Mouse (Mus musculus) spleen, postnatal 10 days (tissue): ENCODE data around the gene Clec2h.
A peak's percentile ranks its signal among the peaks of the same experiment; 100 is the strongest.
"Not testable (repeated sequence)": the region's sequence is repeated elsewhere in the genome, so short reads cannot be mapped to it uniquely, and the experiment has no call there.

Experiments used
- DNase-seq, 2 experiments: peaks; one replicate each; pipeline ENCODE4 v3.0.0; 2021 to 2022; ENCODE audit warnings: low spot score in 2 of 2

Gene Clec2h

DNA sequence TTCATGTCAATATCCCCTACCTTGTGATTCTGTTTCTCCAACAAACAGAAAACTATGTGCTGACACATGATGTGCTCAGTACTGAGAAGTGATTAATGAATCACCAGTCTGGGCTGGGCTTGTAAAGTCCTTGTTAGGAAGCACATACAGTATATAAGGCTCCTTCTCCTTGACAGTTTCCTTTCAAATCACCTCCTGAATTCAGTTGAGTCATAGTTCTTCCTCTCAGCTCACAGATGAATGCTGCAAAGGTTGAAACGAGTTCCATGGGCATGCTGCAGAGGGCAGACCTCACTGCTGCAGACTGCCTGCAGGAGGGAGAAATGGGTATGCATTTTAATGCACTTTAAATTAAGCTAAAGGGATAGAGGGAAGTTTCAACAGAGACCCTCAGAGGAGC lies at the start of gene Clec2h:
TSS of gene Clec2h (plus strand) at position 180 of the 400 bp plus-strand sequence.
- no peak for DNase-seq

DNA sequence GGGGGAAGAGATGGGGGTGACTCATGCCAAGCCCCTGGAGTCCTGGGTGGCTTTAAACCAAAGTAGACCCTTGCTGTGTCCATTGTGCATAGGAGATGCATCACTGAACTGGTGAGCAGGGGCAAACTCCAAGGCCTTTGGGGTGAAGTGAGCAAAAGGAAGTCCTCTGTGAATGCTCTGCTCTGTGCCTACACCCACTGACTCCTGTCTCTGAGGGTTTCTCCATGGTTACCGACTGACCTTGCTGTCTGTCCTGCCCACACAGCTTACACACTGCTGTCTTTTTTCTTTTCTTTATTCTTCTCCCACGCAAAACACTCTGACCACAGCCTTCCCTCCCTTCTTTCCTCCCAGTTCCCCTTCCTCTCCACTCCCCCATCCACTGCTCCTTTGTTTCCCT lies 39.5 kb upstream of the Clec2h start:
- no peak for DNase-seq

DNA sequence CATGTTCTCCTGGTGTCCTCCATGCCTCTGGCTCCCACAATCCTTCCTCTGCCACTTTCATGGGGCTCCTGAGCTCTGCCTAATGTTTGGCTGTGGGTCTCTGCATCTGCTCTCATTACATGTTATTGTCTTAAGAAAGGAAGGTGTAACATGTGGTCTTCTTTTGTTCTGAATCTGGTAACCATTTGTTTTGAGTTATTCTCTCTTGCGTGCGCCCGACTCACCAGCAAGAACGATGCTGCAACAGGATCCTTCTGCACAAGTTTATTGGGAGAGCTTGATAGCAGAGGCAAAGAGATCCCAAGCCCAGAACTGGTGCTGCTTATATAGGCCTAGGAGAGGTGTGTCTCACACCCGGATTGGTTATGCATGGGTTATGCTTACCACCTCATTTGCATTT lies 38.8 kb upstream of the Clec2h start, which contains the start of gene Klrb1a:
TSS of gene Klrb1a (minus strand) at position 101 of the 400 bp plus-strand sequence.
- DNase-seq = not testable (repeated sequence)

DNA sequence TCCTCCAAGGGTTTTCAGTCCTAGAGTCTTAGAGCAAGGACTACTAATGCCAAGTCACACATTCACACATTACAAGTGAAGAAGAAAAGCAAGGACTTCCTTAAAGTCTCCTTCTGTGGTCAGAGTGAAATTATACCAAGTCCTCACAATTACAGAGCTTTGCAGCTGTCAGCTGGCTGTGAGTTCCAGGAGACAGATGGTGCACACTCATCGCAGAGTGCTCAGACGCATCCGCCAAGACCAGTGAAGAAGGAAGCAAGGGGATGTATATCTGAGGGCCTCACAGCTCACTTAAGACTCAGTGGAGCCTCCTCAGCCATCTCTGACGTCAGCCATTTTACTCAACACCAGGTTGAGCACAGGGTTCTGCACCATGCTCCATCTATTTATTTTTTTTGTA lies 37.8 kb upstream of the Clec2h start:
- DNase-seq = no peak

DNA sequence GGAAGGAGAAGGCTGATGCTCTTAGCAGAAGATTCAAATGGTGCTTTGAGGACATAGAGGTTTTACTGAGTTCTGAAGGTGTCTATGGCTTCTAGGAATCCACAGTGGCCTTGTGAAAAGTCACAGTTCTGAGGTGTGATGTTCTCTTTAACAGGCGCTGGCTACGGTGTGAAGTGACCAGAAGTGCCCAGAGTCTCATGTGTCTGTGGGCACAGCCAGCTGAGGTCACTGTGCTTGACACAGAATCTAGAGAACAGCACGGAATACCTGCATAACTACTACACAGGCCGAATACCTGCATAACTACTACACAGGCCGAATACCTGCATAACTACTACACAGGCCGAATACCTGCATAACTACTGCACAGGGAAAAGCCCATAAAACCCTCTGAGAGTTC lies 36.9 kb upstream of the Clec2h start:
- not testable (repeated sequence) for DNase-seq

DNA sequence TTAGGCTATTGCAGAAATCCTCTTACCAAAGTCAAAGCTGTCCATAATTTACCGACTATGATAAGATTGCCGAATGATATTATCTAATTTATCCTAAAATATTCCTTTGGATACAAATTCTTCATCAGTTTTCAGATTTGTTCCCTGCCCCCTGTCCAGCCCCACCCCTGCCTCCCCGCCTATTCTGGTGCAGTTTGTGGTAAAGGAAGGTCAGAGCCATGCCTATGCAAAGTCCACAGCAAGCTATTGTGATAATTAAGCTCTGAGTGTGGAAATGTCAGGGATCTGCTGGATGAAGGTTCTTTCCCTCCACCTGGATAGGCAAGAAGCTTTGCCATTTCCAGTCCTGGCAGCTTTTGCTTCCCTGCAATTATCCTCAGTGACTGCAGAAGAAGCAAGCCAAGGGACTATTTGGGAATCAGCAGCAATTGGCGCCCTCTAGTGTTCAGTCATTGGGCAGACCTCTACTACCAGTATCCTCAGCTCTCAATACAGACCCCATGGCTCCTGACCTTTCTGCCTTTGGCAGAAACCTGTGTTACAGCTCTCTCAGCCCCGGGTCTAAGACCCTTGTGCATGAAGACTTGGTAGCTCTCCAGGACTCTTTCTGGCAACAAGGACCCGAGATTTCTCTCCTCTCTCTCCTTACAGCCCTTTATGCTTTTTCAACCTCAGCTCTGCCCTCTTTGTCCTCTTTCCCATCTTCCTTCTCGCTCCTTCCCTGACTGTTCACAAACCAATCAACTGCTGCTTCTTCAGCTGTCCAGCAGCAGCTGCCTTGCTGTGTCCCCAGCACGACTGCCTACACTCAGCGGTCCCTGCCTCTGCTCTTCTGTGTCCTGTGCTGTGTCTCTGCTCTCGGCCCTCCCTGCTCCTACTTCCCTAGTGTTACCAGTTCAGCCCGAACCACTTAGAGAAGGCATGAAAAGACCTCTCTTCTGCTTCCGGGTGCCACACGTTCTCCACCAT lies 32.1 kb upstream of the Clec2h start:
- DNase-seq = peak in 1 of 2 experiments; percentile 33

DNA sequence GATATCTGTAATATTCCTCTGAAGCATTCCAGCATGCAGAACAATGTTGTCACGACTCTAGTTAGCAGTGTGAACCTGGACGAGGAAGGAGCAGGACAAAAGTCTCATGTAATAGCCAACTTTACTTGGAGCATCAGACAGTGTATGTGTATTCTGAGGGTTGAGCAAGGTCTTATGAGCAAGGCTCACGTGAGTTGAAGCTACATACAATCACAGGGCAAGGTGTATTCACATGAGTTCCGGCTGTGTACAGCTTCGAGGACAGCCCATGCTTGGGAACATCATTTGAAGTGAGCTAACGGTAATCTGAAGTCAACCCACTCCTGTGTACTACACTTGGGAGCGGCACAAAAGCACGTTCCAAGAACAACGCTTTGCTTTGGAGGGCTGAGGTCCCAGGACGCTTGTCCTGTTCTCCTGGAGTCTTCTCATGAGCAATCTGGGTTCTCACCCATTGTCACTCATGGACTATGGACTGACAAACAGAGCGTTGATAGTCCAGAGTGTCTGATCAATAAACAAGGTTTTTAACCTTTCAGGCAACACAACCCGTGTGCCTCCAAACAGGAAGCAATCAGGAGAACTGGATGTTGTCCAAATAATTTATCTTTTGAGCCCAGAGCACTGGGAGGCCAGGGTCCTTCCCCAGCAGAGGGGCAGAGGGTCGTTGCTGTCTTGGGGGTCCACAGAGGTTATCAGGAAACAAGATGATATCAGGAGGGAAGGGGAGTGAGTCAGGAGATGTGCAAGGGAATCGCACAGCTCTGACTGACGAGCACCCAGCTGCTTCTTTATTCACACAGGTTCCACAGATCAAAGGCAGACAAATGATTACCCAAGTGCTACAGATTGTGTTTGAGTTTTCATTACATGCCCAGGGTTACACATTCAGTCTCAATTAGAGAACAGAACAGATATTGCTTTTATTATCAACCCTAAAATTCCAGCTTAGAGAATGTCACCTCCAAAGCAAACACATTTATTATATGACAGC lies 31.0 kb upstream of the Clec2h start:
- DNase-seq = not testable (repeated sequence)

DNA sequence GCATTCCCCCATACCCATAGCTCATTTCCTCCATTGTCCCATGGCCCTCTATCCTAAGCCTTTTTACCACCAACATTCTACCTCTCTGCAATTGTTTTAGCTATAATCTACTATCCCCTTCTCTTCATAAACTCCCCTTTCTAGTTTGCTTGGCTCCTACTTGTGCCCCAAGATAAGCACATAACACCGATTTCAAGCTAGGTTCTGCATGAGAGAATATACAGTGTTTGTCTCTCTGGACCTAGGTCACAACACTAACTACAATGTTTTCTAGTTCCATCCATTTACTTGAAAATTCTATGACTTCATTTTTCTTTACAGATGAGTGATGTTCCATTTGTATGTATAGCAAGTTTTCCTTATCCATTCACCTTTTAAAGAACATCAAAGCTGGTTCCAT lies 21.5 kb upstream of the Clec2h start:
- no peak for DNase-seq

DNA sequence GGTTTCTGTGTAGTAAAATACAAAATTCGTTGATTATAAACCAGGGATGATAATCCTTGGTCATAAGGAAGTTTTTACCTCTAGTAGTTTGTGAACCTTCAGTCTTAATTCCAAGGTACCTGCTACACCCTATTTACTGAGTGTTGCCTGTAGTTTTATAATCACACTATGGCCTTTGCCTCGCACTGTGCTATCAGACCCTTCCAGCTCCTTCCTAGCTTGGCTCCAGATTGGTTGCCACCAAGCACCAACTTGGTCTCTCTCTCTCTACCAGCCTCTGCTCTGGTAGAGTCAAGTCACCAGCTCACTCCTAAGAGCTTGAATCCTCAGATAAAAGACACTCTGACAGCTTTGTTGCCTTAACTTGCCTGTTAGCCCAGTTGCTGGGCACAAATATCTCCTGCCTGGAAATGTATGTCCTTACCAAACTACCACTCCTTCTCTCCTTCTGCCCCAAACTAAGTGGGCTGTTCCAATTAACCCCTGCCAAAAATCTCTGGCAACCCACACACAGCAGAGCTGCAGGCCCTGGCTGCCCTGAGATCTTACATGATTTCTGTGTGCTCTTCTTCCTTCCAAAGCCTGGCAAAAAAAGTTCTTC lies 21.0 kb upstream of the Clec2h start:
- no peak for DNase-seq

DNA sequence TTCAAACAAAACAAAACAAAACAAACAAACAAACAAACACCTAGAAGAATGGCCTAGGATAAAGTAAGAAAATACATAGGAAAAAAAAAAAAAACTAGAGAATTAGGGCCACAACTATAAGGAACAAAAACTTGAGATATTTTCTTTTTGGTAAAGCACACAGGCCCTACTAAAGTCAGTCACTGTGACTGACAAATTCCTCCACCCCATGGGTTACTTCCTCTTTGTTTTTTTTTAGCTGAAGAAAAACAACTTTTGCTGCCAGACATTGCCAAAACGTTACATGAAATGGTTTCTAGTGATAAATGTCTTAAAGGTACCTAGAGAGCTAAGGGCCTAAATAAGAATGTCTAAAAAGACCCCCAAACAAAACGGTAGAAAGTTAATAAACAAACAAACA lies 18.2 kb upstream of the Clec2h start:
- no peak for DNase-seq

DNA sequence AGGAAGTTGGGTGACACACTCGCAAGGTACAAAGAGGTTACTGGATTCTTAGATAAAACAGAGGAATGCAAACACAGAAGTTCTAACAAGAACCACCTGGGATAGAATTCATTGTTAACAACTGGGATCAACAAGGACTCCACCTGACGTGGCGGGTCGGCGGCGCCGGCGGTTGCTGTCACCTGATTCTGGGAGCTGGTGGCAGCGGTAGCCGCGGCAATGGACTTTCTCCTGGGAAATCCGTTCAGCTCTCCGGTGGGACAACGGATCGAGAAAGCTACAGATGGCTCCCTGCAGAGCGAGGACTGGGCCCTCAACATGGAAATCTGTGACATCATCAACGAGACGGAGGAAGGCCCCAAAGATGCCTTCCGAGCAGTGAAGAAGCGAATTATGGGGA lies 17.5 kb upstream of the Clec2h start:
- DNase-seq = not testable (repeated sequence)

DNA sequence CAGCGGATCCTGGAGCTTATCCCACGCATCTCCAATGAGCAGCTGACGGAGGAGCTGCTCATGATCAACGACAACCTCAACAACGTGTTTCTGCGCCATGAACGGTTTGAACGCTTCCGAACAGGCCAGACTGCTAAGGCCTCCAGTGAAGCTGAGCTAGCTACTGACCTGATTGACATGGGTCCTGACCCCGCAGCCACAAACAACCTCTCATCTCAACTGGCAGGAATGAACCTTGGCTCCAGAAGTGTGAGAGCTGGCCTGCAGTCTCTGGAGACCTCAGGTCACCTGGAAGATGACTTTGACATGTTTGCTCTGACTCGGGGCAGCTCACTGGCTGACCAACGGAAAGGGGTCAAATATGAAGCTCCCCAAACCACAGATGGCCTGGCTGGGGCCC lies 16.5 kb upstream of the Clec2h start:
- not testable (repeated sequence) for DNase-seq

DNA sequence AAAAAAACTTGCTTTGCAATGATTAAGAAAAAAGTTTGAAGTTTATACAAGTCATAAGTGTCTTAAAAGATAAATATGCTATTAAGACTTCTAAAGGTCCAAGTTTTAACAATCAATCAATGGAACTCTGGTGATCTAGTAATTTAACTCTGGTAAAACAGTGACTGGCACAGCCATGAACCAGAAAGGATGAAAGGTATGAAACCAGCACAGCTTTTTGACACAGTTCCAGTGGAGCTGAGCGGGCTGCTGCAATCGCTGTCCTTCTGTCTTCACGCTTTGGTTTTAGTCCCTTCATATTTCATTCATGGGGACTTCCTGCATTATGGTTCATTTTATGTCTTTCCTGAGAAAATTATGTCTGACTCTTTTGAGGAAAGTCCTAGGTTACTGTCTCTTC lies 12.5 kb upstream of the Clec2h start:
- DNase-seq = no peak

DNA sequence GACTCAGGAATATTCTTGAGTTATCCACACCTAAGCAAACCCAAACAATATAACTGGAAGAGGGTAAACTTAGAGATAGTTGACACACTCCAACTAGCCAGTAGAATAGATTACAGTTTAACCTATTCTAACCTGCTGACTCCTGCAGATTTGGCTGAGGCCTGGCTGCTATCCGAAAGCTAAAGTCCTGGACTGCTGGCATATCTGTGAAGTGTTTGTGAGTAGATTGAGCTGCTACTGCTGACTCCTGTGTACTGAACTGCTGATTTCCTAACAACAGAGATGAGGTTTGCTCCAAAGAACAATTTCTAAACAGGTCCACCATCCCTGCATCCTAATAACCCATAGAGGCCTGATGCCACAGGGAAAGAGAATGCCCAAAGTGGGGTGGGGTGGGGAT lies 12.0 kb upstream of the Clec2h start:
- no peak for DNase-seq

DNA sequence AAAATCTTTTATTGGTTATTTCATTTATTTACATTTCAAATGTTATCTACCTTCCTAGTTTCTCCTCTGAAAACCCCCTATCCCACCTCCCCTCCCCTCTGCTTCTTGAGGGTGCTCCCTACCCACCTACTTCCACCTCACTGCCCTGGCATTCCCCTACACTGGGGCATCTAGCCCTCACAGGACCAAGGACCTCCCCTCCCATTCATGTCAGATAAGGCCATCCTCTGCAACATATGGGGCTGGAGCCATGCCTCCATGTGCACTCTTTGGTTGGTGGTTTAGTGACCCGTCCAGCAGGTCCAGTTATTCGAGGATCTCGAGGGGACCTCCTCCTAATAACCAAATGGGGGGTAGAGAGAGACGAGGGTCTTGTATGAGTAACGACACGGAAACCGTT lies 11.4 kb upstream of the Clec2h start:
- not testable (repeated sequence) for DNase-seq

DNA sequence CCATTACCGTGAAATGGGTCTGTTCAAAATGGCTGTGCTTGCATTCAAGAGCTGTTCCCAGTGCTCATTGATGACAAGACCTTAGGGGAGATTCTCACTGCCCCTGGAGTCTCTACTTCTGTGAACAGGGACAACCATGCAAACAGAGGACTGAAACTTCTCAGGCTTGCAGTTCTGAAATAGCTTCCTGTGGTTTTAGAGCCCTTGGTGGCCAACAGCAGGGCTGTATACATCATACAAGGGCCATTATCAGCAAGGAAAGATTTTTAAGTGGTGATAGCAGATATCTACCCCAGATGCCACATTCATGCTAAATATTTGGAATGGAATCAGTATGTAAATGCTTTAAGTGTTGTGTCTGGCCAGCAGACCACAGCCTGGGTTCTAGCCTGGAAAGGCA lies 9.2 kb upstream of the Clec2h start:
- DNase-seq = no peak

DNA sequence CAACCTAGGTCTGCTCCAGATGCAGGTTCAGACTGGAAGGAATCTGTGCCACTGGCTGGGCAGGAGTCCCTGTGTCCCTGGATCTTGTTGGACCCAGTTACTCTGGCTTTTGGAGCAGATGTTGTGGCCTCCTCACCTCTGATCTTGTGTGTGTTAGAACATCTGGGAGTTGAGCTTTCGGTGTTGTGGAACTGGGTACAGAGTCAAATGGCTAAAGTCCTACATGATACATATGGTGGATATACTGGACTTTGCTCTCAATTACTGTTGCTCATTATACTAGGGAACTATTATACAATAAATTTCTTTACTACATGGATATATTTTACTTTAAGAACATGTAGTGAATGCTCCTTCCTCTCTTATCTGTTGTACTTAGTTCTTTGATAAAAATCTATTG lies 936 bp upstream of the Clec2h start:
- DNase-seq = no peak

DNA sequence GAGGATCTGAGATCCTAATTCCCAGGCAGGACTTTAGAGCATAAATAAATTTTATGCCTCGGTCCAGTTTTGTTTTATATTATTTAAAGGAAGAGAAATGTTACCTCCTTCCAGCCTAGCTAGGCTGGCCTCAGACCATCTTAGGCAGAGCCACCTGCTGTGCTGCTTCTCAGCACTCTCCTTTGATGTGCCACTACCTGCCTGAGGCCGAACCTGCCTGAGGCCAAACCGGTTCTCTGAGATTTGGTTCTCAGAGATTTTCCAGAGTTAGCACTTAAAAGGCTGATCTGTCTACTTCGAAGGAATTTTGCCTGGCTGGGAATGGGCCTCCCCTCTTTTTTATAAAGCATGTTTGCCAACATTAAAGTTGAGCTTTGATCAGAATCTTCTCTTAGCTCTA lies 7.8 kb downstream of the Clec2h start:
- no peak for DNase-seq

DNA sequence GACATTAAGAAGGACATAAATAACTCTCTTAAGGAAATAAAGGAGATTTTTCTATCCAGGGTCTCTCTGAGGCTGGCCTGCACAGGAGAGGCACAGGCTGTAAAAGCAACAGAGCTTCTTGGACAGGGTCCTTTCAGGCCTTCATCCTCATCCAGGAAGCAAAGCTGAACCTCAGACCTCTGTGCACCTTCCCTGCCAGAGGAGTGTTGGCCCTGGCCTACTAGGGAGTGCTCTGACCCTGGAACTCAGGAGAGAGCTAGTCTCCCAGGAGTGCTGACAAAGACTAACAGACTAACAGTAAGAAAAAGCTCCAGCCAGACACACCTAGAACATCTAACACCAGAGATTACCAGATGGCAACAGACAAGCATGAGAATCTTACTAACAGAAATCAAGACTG lies 17.4 kb downstream of the Clec2h start:
- no peak for DNase-seq

DNA sequence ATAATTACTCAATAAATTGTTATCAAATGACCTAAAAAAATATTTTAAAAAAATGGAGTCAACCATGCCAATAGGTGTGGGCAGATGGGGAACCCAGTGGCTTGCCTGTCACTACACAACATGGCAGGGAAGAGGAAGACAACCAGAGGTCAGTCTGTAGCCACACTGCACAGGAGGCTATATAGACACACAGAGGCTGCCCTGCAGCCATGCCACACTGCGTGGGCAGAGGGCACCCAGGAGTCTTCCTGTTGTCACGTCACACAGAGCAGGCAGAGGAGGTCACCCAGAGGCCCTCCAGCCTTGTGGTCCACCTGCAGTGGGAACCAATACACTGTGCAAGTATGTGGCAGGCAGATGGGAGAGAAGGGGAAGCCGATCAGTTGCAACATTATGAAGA lies 39.5 kb downstream of the Clec2h start:
- DNase-seq = no peak

DNA sequence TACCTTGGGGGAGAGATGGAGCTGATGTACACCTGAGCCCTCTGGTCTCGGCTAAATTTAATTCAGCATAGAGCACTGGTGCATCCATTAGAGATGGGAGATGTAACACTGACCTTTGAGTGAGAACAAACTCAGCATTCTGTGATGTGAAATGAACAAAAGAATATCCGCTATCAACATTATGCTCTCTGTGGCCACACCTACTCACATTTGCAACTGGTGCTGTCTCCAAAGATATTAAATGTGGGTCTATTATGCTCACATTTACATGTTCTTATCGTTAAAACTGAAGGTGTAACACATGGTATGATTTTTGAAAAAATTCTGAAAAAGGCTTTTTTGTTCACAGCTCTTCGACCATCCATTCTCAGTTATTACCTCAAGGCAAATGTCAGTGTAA lies 60.8 kb downstream of the Clec2h start, which contains the start of gene Klrb1:
TSS of gene Klrb1 (minus strand) at position 101 of the 400 bp plus-strand sequence.
- DNase-seq = no peak
